Mouse (Mus musculus) kidney, adult 2 months (tissue): ENCODE data around the gene Olig2.

ENCODE experiments used
- CTCF ChIP-seq: fragments of 200-500 bp; conservative IDR thresholded peaks from 2 replicates; pipeline ENCODE4 v1.5.1; 2011; ENCODE audit warnings: low read depth, mild to moderate bottlenecking, control low read depth, low read length, moderate library complexity, mixed read lengths; ENCODE audit not compliant: insufficient read depth, insufficient read length
- POLR2A ChIP-seq: fragments of 200-500 bp; IDR thresholded peaks from one replicate; pipeline ENCODE4 v1.6.1; 2011; ENCODE audit warnings: low read depth, low read length, control low read depth

GRCm38 (mm10) chr16:91268724-91269452 lies 43.6 kb downstream of the Olig2 start:
- TF ChIP-seq POLR2A (no peak), CTCF (no peak)
